Mouse (Mus musculus) kidney, postnatal 4 days (tissue): ENCODE results near the gene Ndufa4l2.

Experiments used
- DNase-seq, 2 experiments: peaks; one replicate each; pipeline ENCODE4 v3.0.0; 2021; ENCODE audit warnings: mixed read lengths in 2 of 2

The Ndufa4l2 gene

GRCm38 (mm10) chr10:127509837-127510701 is 4.7 kb upstream of the Ndufa4l2 start:
- peak; percentile 16 to 39 for DNase-seq

GRCm38 (mm10) chr10:127510895-127511617 is 3.7 kb upstream of the Ndufa4l2 start:
- peak in 1 of 2 experiments; percentile 4 for DNase-seq

DNA sequence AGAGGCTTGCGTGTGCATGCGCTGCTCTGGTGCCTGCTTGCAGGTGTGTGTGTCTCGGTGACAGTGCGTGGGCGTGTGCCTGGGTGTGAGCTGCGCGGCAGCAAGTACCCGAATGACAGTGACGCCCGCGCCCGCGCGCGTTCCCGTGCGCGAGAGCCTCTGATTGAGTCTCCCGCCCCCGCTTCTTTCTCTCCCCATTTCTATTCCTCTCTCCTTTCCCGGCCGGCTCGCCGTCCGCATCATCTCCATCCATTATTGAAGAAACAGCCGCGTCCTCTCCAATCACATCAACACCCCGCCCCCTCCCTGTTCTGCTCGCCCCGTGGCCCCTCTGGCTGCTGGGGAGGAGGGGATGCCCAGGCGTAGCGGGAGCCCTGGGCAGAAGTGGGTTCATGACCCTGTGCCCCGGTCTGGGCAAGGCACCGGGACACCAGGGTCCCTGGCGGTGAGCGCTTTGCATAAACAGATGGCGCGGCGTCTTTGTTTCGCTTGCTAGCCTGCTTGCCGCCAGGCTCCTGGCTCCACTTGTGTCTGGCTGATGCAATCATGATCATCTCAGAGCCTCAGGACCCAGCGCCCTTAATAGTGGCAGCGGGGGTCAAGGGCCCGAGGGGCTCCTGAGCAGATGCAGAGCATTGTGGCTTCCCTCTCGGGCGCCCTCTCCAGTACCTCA is 3.0 kb upstream of the Ndufa4l2 start:
- peak; percentile 50 to 61 for DNase-seq

DNA sequence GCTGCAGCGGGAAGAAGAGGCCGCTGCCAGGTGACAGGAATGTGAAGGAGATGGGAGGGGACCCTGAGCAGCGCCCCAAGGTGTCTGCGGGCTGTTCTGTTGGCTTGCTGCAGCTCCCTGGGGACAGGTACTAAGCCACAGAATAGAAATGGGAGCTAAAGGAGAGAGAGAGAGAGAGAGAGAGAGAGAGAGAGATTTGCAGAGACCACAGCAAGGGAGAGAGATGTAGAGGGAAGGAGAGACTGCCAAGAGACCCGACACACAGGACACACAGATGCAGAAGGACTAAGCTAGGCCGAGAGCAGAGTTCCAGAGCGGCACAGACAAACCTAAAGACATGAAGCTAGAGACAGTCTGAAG is 2.5 kb upstream of the Ndufa4l2 start:
- DNase-seq = no peak

- DNase-seq = peak; percentile 96 to 97
Observed at GRCm38 (mm10) chr10:127512813-127513212, 2.0 kb upstream of the Ndufa4l2 start.

DNA sequence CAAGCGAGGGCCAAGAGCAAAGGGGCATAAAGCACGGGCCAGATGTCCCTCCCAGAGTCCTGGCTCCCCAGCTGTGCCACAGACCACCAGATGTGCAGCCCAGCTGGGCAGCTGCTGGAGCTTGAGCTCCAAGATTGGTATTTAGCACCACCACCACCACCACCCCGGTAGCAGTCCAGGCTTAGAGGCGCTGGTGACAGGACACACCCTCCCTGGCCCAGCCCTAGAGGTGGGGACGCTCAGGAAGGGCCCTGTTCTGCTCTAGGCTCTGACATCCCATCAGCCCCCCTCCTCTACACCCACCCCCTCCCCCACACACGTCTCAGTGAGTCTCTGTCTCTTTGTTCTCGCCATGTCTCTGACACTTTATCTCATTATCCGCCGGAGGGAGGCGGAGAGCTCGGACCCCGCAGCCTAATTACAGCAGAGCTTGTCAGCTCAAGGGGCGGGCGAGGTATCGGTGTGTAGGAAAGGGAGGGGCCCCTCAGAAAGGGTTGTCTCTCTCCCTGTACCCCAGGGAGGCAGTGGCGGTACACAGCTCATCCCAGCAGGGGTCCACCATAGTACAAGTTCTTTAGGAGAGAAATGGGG is 1.2 kb upstream of the Ndufa4l2 start:
- DNase-seq = no peak

- DNase-seq = no peak
Observed at GRCm38 (mm10) chr10:127514111-127514698, 562 bp upstream of the Ndufa4l2 start.

GRCm38 (mm10) chr10:127515271-127515982 is 660 bp downstream of the Ndufa4l2 start:
- no peak for DNase-seq

GRCm38 (mm10) chr10:127515983-127516459 is 1.3 kb downstream of the Ndufa4l2 start:
- no peak for DNase-seq

DNA sequence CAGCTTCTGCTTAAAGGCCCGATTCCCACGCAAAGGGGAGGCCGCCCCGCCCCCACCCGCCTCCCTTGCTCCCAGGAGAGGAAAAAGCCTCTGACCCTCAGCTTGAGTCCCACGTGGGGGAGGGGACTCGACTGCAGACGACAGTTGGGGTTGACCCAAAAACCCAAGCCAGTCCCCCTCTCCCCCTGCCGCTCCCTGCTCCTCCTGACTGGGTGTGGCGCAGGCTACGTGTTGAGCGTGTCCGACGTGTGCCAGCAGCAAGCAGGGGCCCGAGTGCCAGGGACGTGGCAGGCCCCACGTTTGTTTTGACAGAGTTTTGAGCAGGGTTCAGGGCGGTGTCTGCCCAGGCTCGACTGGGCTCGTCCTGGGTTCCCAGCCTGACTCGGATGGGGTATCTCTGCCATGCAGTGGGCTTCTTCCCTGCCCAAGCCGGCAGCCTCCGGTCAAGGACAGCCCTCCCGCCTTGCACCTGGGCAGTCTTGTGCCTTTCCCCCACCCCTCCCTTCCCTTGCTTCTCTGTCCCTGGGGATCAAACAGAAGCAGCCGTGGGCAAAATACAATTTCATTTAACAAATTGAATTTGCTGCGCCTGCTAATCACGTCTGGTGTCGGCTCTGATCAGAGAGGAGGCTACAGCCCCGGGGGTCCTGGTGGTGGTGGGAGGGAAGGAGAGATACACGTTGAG is 2.0 kb downstream of the Ndufa4l2 start:
- DNase-seq = peak; percentile 74 to 80

DNA sequence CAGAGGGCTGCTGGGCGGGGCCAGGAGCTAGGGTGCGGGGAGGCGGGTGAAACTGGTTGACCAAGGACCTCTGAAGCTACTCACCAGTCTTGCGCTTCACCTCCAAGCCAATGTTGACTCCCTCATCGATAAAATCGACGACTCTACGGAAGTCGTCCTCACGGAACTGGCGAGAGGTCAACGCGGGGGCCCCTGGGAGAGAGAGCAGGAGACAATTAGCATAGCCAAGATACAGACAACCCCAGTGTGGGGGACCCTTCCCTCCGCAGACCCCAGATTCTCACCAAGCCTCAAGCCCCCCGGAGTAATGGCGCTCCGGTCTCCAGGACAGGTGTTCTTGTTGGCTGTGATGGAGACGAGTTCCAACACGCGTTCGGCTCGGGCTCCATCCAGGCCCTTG is 3.2 kb downstream of the Ndufa4l2 start:
- DNase-seq = no peak

- no peak for DNase-seq
Observed at GRCm38 (mm10) chr10:127519041-127519701, 4.4 kb downstream of the Ndufa4l2 start.

- no peak for DNase-seq
Observed at GRCm38 (mm10) chr10:127519903-127520713, 5.3 kb downstream of the Ndufa4l2 start.

DNA sequence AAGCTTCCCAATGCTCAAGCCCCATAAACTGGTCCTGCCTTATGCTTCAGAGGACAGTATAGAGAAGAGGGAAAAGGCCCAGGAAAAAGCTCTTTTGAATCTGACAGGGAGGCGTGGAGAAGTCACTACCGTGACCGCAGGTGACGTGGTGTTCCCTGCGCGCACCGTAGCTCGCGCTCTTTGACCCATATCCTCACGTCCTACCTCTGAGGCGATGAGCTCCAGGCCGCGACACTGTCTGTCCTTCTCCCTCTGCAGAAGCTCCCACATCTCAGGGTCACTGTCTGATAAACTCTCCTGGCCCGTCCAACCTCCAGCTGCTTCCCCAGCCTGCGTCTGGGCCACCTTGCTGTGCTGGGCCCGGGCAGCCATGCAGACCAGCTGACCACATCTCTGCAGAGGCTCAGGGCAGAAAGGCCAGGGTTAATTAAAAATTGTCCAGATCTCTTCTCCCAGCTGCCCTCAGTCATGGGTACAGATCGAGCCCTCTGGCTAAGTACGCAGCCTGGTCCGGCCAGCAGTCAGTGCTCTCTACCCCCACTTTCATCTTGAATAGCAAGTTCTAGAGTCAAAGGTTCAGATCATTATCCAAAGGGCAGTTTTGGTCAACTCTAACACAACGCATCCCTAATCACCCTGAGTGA is 6.1 kb downstream of the Ndufa4l2 start:
- no peak for DNase-seq

DNA sequence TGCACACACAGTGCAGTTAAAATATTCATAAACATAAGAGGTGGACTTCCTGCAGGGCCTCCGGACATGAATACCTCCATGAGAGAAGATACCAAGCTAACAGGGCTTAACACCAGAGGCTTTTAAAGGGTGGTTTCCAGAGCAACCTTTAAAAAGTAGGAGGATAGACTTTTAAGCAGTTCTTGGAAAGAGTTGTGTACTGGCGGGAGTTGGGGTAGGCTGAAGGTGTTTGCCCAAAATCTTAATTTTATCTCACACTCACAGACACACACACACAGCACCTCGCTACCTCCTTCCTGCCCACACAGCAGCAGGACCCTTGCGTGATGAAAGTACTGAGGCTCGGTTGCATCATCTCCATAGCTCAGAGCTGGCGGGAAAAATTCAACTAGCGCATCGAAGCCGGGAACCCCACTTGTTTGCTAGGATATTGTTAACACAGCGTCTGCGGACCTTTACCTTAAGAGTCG is 6.9 kb downstream of the Ndufa4l2 start:
- DNase-seq = no peak

GRCm38 (mm10) chr10:127522088-127522581 is 7.4 kb downstream of the Ndufa4l2 start, which contains the start of gene Shmt2:
TSS of gene Shmt2 (minus strand) at chr10:127522444.
- peak; percentile 86 to 91 for DNase-seq

- DNase-seq = no peak
Observed at GRCm38 (mm10) chr10:127524646-127525255, 10.0 kb downstream of the Ndufa4l2 start.

- DNase-seq = peak in 1 of 2 experiments; percentile 36
Observed at GRCm38 (mm10) chr10:127526048-127526447, 11.3 kb downstream of the Ndufa4l2 start.
